Mouse (Mus musculus): Measurements from ENCODE around the gene Chic2. TPM values are rescaled to one million over a fixed set of nuclear protein-coding genes. Genes with fewer than 3 reads are reported as not detected.

Gene Chic2
- polyA plus RNA-seq, 1 experiment from 2014 or later: 36.3 TPM

DNA sequence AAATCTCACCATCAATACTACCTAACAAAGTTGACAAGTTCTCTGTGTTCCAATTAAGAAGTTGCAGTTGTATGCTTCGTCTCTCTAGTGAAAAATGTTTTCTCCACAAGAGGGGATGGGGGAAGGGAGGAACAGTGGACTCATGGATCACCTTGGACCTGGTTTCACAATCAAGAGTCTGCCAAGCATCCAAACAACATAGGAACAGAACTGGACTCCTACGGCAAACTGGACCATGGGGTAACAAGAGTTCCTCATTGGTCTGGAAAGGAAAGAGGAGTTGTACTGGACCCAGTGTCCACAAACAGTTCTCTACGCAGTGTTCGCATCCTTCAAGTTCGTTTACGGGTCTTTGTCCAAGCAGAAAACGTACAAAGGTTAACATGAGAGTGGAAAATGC, 797 bp upstream of the Chic2 start:
- Histone ChIP-seq H3K27ac (ENCODE audit: low read depth, low read length) (no peak overlapping the region), H3K4me2 (no peak overlapping the region), H3K4me1 (ENCODE audit: control insufficient read depth, insufficient read depth, low read length) (peaks cover 5% of the 10 kb centered on the region), H3K9me3 (ENCODE audit: control insufficient read depth, low read length) (no peaks in the 10 kb centered on the region; the same call in 1 of the 2 replicates), H3K4me3 (ENCODE audit: low read depth, low read length) (no peak overlapping the region), H3K9ac (ENCODE audit: low read length) (no peak overlapping the region), H3K36me3 (ENCODE audit: control insufficient read depth, insufficient read depth, low read length) (0 out of 2 replicates have a peak, but pooled peaks cover 2% of the 10 kb centered on the region), H3K27me3 (ENCODE audit: control insufficient read depth, insufficient read depth, low read length) (peaks cover 18% of the 10 kb centered on the region)
- DNase-seq (ENCODE audit: low spot score, missing footprints) (no peak), ATAC-seq (ENCODE audit: low FRiP score) (no peak)
- WGBS: 89% methylated on average over 7 of the region's 7 CpGs

DNA sequence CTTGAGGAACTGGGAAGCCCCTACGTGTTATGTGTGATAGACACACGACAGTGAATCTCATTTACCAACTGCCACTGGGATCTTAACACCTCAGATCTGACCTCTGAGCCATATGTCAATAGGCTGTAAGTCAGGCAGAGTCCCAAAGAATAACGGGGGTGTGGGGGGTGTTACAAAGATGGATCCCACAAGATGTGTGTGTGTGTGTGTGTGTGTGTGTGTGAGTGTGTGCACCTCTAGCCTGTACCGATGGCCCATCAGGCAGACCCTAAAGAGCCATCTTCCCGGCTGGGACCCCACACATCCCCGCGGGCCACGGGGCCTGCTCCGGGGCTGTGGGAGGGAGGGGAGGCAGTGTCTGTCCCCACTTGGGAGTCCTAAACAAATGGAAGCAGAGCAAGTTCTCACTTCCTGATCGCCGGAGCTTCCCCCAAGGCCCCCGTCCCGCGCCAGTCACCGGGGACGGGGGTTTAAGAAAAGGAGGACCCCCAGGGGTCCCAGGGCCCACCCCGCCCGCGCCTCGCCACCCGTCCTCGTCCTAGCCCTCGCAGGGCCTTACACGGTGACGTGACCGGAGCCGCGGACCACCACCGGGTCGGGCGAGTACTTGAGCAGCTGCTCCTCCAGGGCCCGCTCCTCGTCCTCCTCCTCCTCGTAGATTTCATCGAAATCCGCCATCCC, 813 bp downstream of the Chic2 start:
- Histone ChIP-seq H3K9me3 (ENCODE audit: control insufficient read depth, low read length) (no peaks in the 10 kb centered on the region; the same call in 1 of the 2 replicates), H3K4me3 (ENCODE audit: low read depth, low read length) (peak overlapping the region; percentile 60), H3K27ac (ENCODE audit: low read depth, low read length) (peak overlapping the region; percentile 26; the same call in 1 of the 2 replicates), H3K27me3 (ENCODE audit: control insufficient read depth, insufficient read depth, low read length) (peaks cover 16% of the 10 kb centered on the region), H3K4me1 (ENCODE audit: control insufficient read depth, insufficient read depth, low read length) (peaks cover 5% of the 10 kb centered on the region), H3K4me2 (peak overlapping the region; percentile 88), H3K36me3 (ENCODE audit: control insufficient read depth, insufficient read depth, low read length) (0 out of 2 replicates have a peak, but pooled peaks cover 2% of the 10 kb centered on the region), H3K9ac (ENCODE audit: low read length) (peak overlapping the region; percentile 86)
- under 1% methylated on average over 32 of the region's 36 CpGs for WGBS
- ATAC-seq (ENCODE audit: low FRiP score) (peak; percentile 88), DNase-seq (ENCODE audit: low spot score, missing footprints) (peak; percentile 95)

DNA sequence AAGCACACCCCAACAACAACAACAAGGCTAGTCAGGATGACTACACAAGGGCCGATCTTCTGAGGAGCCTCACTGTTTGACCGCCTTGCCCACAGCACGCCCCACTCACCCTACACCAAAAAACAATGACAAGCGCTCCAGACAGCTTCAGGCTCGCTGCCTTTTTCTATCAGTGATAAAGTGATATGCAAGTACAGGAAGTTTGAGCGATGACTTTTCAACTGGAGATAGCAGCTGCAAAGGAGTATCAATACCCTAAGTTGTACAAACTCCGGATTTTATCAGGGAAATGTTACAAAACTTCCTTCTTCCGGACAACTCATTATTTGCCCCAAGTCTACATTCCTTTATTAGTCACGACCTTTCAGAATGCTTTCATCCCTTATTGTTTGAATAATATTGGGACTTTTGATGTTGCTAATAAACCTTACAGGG, 1.5 kb downstream of the Chic2 start:
- Histone ChIP-seq H3K9ac (ENCODE audit: low read length) (no peak overlapping the region), H3K4me2 (peak overlapping the region; percentile 88), H3K36me3 (ENCODE audit: control insufficient read depth, insufficient read depth, low read length) (0 out of 2 replicates have a peak, but pooled peaks cover 2% of the 10 kb centered on the region), H3K9me3 (ENCODE audit: control insufficient read depth, low read length) (no peaks in the 10 kb centered on the region; the same call in 1 of the 2 replicates), H3K27me3 (ENCODE audit: control insufficient read depth, insufficient read depth, low read length) (peaks cover 16% of the 10 kb centered on the region), H3K4me3 (ENCODE audit: low read depth, low read length) (peak overlapping the region; percentile 60), H3K4me1 (ENCODE audit: control insufficient read depth, insufficient read depth, low read length) (peaks cover 5% of the 10 kb centered on the region), H3K27ac (ENCODE audit: low read depth, low read length) (no peak overlapping the region)
- peak; percentile 88 for DNase-seq (ENCODE audit: low spot score, missing footprints)
- 72% methylated on average over 9 of the region's 9 CpGs for WGBS
- ATAC-seq (ENCODE audit: low FRiP score): no peak

DNA sequence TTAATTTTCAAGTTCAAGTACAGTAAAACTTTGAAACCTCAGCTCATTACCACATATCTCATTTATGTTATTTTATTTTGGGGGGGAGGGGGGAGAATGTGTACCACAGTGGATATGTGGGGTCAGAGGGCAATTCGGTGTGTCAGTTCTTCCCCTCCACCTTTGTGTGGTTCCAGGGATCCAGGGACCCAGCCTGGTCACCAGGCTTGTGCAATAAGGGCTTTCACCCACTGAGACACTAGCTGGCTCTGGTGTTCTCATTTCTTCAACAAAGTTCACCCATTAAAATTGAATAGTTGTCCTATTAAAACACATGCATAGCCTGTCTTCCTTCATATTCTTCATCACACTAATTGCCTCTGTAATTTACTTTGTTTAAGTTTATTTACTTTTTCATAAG, 5.3 kb downstream of the Chic2 start:
- Histone ChIP-seq H3K27ac (ENCODE audit: low read depth, low read length) (no peak overlapping the region), H3K36me3 (ENCODE audit: control insufficient read depth, insufficient read depth, low read length) (0 out of 2 replicates have a peak, but pooled peaks cover 2% of the 10 kb centered on the region), H3K4me3 (ENCODE audit: low read depth, low read length) (no peak overlapping the region), H3K9ac (ENCODE audit: low read length) (no peak overlapping the region), H3K27me3 (ENCODE audit: control insufficient read depth, insufficient read depth, low read length) (0 out of 2 replicates have a peak, but pooled peaks cover 3% of the 10 kb centered on the region), H3K4me1 (ENCODE audit: control insufficient read depth, insufficient read depth, low read length) (peaks cover 5% of the 10 kb centered on the region), H3K9me3 (ENCODE audit: control insufficient read depth, low read length) (no peaks in the 10 kb centered on the region; the same call in 1 of the 2 replicates), H3K4me2 (no peak overlapping the region)
- 95% methylated on average over 1 of the region's 1 CpGs for WGBS
- ATAC-seq (ENCODE audit: low FRiP score) (no peak), DNase-seq (ENCODE audit: low spot score, missing footprints) (no peak)

DNA sequence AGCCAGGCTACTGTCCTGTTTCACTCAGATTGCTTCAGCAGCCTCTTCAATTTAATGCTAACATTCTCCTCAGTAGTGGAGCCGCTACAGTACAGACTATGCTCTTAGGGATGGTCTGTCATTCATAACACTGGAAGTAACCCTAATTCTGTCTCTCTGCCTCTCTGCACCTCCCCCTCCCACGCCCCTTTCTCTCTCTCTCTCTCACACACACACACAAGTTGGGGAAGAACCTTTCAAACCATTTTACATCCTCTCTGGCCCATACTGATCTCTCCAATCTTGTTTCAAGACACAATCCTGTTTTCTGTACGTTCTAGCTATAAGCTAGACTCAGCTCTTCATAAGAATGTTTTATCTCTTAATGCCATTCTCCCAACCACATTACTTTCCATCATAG, 9.1 kb downstream of the Chic2 start:
- 95% methylated on average over 3 of the region's 3 CpGs for WGBS
- Histone ChIP-seq H3K9me3 (ENCODE audit: control insufficient read depth, low read length) (no peaks in the 10 kb centered on the region), H3K4me1 (ENCODE audit: control insufficient read depth, insufficient read depth, low read length) (no peaks in the 10 kb centered on the region), H3K36me3 (ENCODE audit: control insufficient read depth, insufficient read depth, low read length) (no peaks in the 10 kb centered on the region), H3K9ac (ENCODE audit: low read length) (no peak overlapping the region), H3K4me3 (ENCODE audit: low read depth, low read length) (no peak overlapping the region), H3K4me2 (no peak overlapping the region), H3K27me3 (ENCODE audit: control insufficient read depth, insufficient read depth, low read length) (no peaks in the 10 kb centered on the region), H3K27ac (ENCODE audit: low read depth, low read length) (no peak overlapping the region)
- ATAC-seq (ENCODE audit: low FRiP score): no peak
- no peak for DNase-seq (ENCODE audit: low spot score, missing footprints)

DNA sequence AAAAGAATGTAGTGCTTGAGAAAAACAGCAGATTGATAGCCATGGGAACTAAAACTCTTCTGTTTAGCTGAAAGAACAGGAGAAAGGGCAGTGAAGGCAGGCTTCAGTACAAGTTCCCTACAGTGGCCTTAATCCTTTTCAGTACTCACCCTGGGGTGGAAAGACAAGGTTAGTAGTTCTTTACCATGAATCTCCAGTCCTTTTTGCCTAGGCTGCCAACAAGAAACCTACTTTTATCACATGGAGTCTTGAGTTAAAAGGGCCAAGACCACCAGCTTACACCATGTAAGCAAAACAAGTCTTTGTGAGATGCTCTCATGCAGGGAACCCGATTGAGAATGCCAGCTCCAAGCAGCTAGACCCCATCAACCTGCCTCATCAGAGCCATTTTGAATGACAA, 29.8 kb downstream of the Chic2 start:
- Histone ChIP-seq H3K4me2 (no peak overlapping the region), H3K9me3 (ENCODE audit: control insufficient read depth, low read length) (no peaks in the 10 kb centered on the region), H3K27me3 (ENCODE audit: control insufficient read depth, insufficient read depth, low read length) (peaks cover 73% of the 10 kb centered on the region), H3K4me3 (ENCODE audit: low read depth, low read length) (no peak overlapping the region), H3K27ac (ENCODE audit: low read depth, low read length) (no peak overlapping the region), H3K4me1 (ENCODE audit: control insufficient read depth, insufficient read depth, low read length) (peaks cover 7% of the 10 kb centered on the region), H3K36me3 (ENCODE audit: control insufficient read depth, insufficient read depth, low read length) (no peaks in the 10 kb centered on the region), H3K9ac (ENCODE audit: low read length) (no peak overlapping the region)
- 60% methylated on average over 1 of the region's 1 CpGs for WGBS
- ATAC-seq (ENCODE audit: low FRiP score) (no peak), DNase-seq (ENCODE audit: low spot score, missing footprints) (peak; percentile 91)

DNA sequence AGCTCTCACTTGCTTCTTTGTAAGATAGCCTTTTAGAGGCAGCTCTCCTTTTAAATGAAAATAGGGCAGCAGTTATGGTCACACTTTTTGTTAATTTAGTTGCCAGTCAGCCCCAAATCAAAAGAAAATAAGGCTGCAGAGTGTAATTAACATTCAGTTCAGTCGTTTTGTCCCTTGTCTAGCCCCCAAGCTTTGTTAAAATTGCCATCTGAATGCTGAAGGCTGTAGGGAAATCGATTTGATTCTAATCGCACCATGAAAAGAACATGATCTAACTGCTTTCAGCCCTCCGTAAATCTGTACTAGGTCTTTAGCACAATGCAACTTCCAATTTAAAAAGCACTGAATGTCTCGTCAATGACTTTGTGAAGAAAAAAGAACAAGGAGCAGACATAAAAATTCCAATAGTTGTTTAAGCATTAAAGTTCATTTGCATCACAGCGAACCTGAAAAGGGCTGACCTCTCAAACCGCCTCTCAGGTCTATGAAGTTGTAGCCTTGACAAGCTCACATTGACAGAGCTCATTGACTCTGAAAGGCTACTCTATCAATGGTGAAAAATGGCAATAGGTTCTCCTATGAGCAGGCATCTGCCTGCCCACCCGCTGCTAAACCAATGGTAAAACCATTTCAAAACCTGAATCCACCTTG, 31.7 kb downstream of the Chic2 start:
- Histone ChIP-seq H3K36me3 (ENCODE audit: control insufficient read depth, insufficient read depth, low read length) (no peaks in the 10 kb centered on the region), H3K27me3 (ENCODE audit: control insufficient read depth, insufficient read depth, low read length) (peaks cover 71% of the 10 kb centered on the region), H3K4me3 (ENCODE audit: low read depth, low read length) (no peak overlapping the region), H3K9me3 (ENCODE audit: control insufficient read depth, low read length) (peaks cover 4% of the 10 kb centered on the region; the same call in 1 of the 2 replicates), H3K4me1 (ENCODE audit: control insufficient read depth, insufficient read depth, low read length) (peaks cover 7% of the 10 kb centered on the region), H3K4me2 (no peak overlapping the region), H3K9ac (ENCODE audit: low read length) (no peak overlapping the region), H3K27ac (ENCODE audit: low read depth, low read length) (no peak overlapping the region)
- DNase-seq (ENCODE audit: low spot score, missing footprints) (peak; percentile 96), ATAC-seq (ENCODE audit: low FRiP score) (peak; percentile 91)
- 17% methylated on average over 8 of the region's 8 CpGs for WGBS

DNA sequence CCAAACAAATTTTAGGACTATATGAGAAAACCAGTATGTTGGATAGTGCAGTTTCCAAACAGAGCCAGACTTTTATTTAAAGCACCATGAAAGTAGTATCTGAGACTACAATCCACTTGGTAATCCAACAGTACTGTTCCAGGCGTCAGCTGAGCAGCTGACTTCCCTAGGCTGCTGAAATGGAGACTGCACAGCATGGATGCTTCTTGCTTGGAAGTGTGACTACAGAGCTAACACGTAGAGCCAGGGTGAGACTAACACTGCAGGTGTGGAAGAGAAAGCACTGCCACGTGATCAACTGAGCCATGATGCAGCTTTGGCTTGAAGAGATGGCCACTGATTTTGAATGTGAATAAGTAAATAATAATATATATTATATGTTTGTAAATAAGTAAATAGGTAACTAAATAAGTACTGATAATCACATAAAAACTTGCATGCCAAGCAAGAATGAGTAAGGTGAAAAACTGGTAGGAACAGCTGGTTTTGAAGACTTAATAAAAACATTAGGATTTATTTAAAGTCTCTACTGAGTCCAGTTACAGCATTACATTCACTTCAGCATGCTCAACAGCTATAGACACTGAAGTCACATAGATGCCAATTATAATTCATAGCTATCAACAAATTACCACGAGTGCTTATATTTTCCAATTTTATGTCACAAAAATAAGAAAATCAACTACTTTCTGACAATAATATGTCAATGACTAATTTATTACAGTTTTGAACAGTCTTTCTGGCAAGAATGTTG, 32.4 kb downstream of the Chic2 start:
- H3K27me3 ChIP-seq (ENCODE audit: control insufficient read depth, insufficient read depth, low read length): peaks cover 71% of the 10 kb centered on the region
- no peak for DNase-seq (ENCODE audit: low spot score, missing footprints)
- H3K9ac ChIP-seq (ENCODE audit: low read length): no peak overlapping the region
- WGBS: 37% methylated on average over 4 of the region's 4 CpGs
- H3K36me3 ChIP-seq (ENCODE audit: control insufficient read depth, insufficient read depth, low read length): no peaks in the 10 kb centered on the region
- ATAC-seq (ENCODE audit: low FRiP score): 0 out of 2 replicates have a peak, but pooled peaks have one; percentile 43
- H3K4me1 ChIP-seq (ENCODE audit: control insufficient read depth, insufficient read depth, low read length): peaks cover 7% of the 10 kb centered on the region
- no peak overlapping the region for H3K4me3 ChIP-seq (ENCODE audit: low read depth, low read length)
- peaks cover 4% of the 10 kb centered on the region; the same call in 1 of the 2 replicates for H3K9me3 ChIP-seq (ENCODE audit: control insufficient read depth, low read length)
- H3K4me2 ChIP-seq: no peak overlapping the region
- H3K27ac ChIP-seq (ENCODE audit: low read depth, low read length): no peak overlapping the region
